Mouse (Mus musculus) telencephalon, adult 2 months (tissue): Measurements from ENCODE around the gene Rab3a.

Experiments
- DNase-seq: peaks from one replicate; pipeline ENCODE4 v3.0.0-alpha.2; 2011; ENCODE audit warnings: low read depth, low spot score

The Rab3a gene

GRCm38 (mm10) chr8:70774740-70775139, 20.3 kb downstream of the Rab3a start:
- no peak for DNase-seq

- DNase-seq, result no peak
Observed at GRCm38 (mm10) chr8:70775227-70775626, 20.7 kb downstream of the Rab3a start.

DNA sequence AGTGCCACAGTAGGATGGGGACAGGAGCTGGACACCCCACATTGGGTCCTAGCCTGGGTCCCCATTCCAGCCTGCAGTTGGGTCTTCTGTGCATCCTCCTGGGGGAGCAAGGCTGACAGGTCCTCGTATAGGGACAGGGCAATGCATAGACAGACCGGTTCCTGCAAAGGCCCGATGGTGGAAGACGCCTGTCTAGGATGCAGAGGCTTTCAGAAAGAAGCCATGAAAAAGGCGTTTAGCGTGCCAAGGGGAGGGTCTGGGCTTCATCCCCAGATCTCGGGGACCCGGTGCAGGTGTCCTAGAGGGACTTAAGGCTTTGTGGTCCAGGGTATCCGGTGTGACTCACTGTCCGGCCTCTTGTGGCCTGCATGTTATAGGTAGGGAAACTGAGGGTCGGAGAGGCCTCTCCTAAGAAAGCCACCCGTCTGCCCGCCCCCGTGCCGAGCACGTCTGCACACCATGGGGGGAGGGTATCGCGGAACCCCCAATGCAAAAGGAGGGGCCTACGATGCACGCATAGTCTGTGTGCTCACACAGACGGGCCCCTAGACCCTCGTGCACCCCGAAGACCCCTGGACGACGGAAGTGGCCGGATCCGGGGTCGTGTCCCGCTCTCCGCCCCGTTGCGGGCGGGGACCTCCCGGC, 21.5 kb downstream of the Rab3a start:
- no peak for DNase-seq

DNA sequence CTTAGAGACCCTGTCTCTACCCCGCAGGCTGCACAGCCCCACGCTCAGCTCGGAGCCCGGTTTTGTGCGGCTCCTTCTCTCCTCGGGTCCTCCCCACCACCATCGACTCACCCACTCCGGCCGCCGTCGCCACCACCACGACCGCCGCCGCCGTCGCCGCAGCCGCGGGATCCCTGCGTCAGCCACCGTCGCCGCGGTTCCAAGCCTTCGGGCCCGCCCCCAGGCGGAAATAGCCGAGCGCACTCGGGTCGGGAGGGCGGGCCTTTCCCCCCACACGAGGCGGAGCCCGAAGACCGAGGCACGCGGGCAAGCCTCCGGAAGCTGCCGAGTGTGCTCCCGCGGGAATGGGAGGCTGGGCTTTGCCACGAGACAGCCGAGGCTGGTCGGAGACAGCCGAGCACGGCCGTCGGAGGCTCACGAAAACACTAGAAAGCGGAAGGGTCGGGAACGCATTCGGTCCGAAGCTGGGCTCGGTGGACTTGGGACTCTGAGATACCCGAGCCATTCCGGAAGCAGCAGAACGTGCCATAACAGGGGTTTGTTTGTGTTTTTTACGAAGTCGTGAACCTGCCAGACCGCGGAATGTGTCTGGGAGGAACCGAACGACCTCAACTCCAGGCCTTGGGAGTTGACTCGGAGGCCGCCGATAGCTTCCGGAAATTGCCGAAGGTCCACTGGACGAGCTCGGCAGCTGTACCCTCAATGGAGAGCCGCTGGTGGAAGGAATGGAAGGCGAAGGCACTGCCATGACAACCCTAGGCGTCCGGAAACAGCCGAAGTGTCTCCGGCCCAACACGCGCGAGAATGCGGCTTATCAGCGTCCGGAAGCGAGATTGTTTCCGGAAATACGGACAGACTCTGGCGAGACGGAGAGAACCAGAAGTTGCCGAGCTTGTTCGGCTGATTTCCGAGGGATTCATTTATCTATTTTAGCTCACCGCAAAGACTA, 22.3 kb downstream of the Rab3a start, which contains the start of gene Pik3r2:
TSS of gene Pik3r2 (minus strand) at position 218 of the 949 bp plus-strand sequence.
- peak; percentile 96 for DNase-seq

- DNase-seq, result no peak
Observed at GRCm38 (mm10) chr8:70780093-70780492, 25.6 kb downstream of the Rab3a start.

GRCm38 (mm10) chr8:70786291-70787050, 32.0 kb downstream of the Rab3a start:
- DNase-seq, result no peak

- no peak for DNase-seq
Observed at GRCm38 (mm10) chr8:70787051-70787445, 32.6 kb downstream of the Rab3a start.

- DNase-seq, result no peak
Observed at GRCm38 (mm10) chr8:70787941-70788667, 33.6 kb downstream of the Rab3a start.

GRCm38 (mm10) chr8:70789046-70789445, 34.6 kb downstream of the Rab3a start:
- DNase-seq, result no peak

DNA sequence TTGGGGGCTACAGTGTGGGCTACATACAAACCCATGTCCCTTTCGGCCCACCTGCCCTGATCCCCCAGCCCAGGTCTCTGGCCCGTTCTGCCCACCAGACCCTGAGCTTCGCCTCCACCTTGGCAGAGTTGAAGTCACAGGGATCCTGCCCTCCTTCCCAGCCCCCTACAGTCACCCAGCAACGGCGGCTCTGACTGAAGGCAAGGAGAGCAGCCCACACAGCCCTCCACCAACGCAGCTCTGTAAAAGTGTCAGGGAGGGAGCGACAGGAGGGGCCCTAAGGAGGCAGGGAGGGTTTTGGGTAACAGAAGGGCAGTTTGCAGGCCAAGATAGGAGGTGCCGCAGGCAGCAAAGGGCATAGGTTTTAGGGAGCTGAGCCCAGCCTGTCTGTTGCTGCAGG, 36.4 kb downstream of the Rab3a start:
- no peak for DNase-seq

DNA sequence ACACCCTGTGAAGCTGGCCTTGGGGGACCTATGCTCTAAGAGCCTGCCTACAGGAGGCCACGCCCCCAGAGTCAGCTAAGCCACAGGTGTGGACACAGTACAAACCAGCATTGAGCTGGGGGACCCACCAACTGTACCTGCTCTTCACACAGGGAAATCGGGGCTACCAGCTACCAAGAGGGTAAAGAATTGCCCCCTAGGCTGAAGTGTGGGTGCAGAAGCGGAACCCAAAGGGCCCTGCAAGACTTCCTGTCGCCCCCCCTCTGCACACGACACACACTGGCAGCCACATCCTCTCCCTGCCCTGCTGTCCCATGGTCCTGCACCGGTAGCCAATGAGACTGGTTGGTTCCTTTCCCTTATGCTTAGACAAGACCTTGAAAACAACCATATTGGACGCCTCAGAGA, 36.8 kb downstream of the Rab3a start:
- no peak for DNase-seq

GRCm38 (mm10) chr8:70791975-70792691, 37.7 kb downstream of the Rab3a start:
- DNase-seq, result peak; percentile 94

DNA sequence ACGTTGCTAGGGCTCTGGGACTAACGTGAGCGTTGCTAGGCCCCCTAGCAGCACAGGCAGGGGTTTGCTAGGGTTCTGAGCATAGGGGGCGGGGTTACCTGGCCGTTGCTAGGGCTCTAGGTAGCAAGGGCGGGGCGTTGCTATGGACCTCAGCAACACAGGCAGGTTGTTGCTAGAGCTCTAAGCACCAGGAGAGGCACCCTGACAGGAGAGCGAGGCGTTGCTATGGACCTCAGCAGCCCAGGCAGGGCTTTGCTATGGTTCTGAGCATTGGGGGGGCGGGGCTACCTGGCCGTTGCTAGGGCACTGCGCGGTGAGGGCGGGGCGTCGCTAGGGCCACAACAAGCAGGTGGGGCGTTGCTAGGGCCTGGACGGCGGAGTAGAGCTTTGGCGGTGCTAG, 38.2 kb downstream of the Rab3a start:
- DNase-seq, result no peak

- DNase-seq, result no peak
Observed at GRCm38 (mm10) chr8:70794215-70794614, 39.7 kb downstream of the Rab3a start.

DNA sequence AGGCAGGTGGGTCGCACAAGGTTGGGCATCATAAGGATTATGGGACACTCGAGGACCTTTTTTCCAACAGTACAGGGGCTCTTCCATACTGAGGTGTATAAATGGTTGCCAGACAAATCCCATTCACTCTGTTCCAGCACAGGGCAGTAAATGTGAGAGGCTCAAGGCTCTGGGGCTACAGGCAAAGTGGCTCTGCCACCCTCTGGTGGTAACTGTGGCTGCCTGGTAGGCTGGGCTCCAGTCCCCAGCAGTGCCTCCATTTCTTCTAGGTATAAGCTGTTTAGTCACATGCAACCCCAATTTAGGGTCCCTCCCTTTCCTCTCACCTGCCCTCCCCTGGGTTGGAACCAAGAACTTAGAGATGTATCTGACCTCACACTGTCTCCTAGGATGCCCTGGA, 40.9 kb downstream of the Rab3a start:
- DNase-seq, result no peak

DNA sequence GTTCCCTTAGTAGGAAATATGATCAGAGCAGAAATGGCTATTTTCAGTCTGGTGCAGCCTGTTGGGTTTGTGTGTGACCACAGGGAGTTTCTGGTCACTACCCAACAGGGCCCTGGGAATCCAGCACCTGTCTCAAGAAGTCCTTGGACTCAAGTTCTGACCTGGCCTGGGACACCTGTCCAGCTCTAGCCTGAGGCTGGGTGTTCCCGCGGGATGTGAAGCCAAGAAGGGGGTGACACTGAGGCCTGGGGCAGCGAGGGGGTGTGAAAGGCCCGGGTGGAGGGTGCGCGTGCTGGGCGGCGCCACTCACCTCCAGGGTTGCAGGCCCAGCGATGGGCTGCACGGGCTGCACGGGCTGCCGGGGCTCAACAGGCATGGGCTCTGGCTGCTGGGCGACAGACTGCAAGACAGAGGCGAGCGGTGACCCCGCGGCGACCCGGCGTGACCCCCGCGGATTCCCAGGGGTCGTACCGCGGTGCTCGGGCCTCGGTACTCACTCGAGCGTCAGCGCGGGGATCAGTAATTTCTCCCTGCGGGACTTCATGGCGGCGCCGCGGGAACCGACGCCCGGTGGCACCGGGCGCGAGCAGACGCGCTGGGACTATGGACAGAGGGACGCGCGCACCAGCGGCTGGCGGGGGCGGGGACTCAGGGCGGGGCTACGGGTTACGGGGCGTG, 42.1 kb downstream of the Rab3a start:
- DNase-seq, result no peak

DNA sequence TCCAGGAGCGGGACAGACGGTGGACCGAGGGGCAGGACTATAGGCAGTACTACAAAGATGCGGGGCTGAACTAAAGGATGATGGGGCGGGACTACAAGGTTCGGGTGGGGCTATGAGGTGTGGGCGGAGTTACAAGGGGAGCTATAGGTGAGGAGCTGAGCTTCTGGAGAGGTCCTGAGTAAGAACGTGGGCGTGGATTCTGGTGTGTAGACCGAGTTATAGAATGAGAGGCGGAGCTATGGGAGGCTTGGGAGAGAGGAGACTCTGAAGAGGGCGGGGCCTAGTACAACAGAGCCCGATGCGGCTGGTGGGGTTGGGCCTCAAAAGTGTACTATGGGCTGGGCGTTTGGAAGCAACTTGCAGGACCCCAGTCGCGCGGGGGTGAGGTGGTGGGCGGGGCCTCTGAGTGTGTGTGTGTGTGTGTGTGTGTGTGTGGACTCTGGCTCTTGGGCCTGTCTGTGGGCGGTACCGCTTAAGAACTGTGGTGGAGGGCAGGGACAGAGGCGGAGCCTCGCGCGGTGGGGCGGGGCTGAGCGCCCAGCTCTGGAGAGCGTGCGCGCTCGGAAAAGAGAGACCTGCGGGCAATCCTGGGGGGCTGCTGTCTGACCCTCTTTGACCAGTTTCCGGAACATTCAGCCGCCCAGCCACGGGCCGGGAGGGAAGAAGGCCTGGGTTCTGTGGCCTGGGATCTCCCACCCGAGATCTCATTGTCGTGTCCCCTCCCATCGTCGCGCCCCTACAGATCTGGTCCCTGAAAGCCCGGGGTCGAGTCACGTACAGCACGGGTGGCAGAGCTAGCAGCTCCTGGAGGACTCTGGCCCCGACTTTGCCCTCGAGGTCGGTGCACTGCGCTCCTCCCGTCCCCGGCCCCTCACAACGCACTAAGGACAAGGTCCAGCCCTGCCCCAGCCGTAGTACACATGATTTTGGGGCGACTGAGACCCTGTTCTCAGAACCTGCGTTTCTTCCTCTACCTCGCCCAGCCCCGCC, 42.9 kb downstream of the Rab3a start:
- peak; percentile 97 for DNase-seq

DNA sequence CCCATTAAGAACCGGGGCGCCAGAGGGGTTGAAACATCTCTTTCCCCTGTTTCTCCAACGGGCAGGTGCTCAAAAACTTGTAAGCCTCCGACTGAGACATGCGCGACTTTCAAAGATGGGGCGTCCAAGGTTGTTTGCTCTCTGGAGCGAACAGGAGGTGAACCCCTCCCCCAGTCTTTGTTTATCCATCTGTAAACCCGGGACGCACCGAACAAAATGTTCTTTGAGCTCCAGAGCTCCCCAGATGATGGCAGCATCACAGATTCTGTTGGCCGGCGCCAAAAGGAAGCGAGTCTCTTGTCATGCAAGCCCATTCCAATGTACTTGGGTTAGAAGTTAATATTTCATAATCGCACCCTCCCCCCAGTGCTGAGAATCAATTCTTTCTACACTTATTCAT, 43.8 kb downstream of the Rab3a start:
- no peak for DNase-seq

GRCm38 (mm10) chr8:70800648-70801047, 46.2 kb downstream of the Rab3a start:
- no peak for DNase-seq
